Mouse (Mus musculus): ENCODE measurements around the gene Klf13. TPM values are rescaled to one million over a fixed set of nuclear protein-coding genes. Genes with fewer than 3 reads are reported as not detected.

Gene Klf13
- polyA plus RNA-seq, 1 experiment from 2014 or later: 24.9 TPM

DNA sequence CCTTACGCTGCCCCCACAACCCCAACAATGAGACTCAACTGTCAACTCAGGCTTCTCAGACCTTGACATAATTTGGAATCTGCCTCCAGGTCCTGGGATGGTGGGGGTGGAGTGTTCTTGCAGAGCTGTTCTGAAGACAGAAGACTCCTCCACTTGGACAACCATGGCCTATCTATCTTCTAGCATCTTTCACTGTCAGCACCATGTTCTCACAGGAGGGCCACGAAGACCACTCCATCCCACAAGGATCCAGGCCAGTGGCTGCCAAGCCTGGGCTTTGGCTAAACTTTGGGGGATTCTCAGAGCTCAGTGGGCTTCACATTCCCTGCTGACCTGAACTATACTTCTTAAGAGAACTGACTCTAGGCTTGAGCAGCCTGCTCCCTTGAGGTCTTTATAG is 23.8 kb downstream of the Klf13 start:
- WGBS: 100% methylated on average over 2 of the region's 2 CpGs
- DNase-seq: no peak

GRCm38 (mm10) chr7:63913724-63914692 is 24.7 kb downstream of the Klf13 start:
- Histone ChIP-seq H3K9ac (replicated peaks; ENCODE audit: low read length) (no peak overlapping the region), H3K9me3 (ENCODE audit: control insufficient read depth, low read length) (no peaks in the 10 kb centered on the region), H3K4me3 (replicated peaks; ENCODE audit: low read depth, low read length) (no peak overlapping the region), H3K27ac (replicated peaks; ENCODE audit: low read depth, low read length) (no peak overlapping the region), H3K27me3 (ENCODE audit: control insufficient read depth, insufficient read depth, low read length) (no peaks in the 10 kb centered on the region), H3K36me3 (ENCODE audit: control insufficient read depth, insufficient read depth, low read length) (no peaks in the 10 kb centered on the region), H3K4me2 (ENCODE audit: low read length) (no peak overlapping the region), H3K4me1 (ENCODE audit: control insufficient read depth, insufficient read depth, low read length) (peaks cover 20% of the 10 kb centered on the region)
- ATAC-seq (ENCODE audit: low FRiP score, low TSS enrichment) (no peak), DNase-seq (no peak)
- WGBS: 42% methylated on average over 10 of the region's 10 CpGs

More for the DNA sequence above, 23.8 kb downstream of the Klf13 start:
- Histone ChIP-seq H3K9me3 (ENCODE audit: control insufficient read depth, low read length) (no peaks in the 10 kb centered on the region), H3K4me1 (ENCODE audit: control insufficient read depth, insufficient read depth, low read length) (peaks cover 20% of the 10 kb centered on the region), H3K27me3 (ENCODE audit: control insufficient read depth, insufficient read depth, low read length) (no peaks in the 10 kb centered on the region), H3K4me2 (ENCODE audit: low read length) (no peak overlapping the region), H3K4me3 (replicated peaks; ENCODE audit: low read depth, low read length) (no peak overlapping the region), H3K27ac (replicated peaks; ENCODE audit: low read depth, low read length) (no peak overlapping the region), H3K9ac (replicated peaks; ENCODE audit: low read length) (no peak overlapping the region), H3K36me3 (ENCODE audit: control insufficient read depth, insufficient read depth, low read length) (no peaks in the 10 kb centered on the region)
- no peak for ATAC-seq (ENCODE audit: low FRiP score, low TSS enrichment)

DNA sequence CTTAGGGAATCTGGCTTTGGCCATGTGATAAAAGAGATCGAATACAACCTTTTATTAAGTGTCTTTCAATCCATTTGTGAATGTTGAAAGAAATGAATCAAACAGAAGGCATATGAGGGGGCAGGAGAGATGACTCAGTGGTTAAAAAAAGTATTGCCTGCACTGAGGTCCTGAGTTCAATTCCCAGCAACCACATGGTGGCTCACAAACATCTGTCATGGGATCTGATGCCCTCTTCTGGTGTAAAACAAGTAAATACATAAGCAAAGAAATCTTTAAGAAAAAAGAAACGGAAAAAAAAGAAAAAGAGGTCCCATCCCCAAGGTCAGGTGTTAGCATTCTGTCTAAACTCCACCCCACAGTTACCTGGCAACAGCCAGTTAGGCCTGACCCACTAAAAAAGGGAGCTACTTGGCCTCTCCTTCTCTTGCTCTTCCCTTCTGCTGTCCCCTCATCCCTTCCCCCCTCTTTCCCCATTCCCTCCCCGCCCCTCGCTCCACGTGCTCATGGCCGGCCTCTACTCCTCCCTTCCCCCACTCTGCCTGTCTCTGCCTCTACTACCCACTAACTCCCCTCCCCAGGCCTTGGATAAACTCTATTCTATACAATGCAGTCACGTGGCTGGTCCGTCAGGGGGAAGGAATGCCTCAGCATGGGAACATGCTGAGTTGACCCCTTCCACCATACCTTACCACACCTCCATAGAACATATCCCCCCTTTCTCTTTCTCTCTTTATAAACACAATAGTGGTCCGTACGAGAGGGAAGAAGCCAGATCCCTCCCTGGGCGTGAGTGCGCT is 25.6 kb downstream of the Klf13 start:
- no peak for DNase-seq
- no peaks in the 10 kb centered on the region for H3K36me3 ChIP-seq (ENCODE audit: control insufficient read depth, insufficient read depth, low read length)
- no peaks in the 10 kb centered on the region for H3K27me3 ChIP-seq (ENCODE audit: control insufficient read depth, insufficient read depth, low read length)
- no peak overlapping the region for H3K9ac ChIP-seq (replicated peaks; ENCODE audit: low read length)
- no peak overlapping the region for H3K4me2 ChIP-seq (ENCODE audit: low read length)
- ATAC-seq (ENCODE audit: low FRiP score, low TSS enrichment): no peak
- H3K9me3 ChIP-seq (ENCODE audit: control insufficient read depth, low read length): no peaks in the 10 kb centered on the region
- 18% methylated on average over 12 of the region's 12 CpGs for WGBS
- 0 out of 2 replicates have a peak overlapping the region, but pooled peaks have one; percentile 27 for H3K27ac ChIP-seq (replicated peaks; ENCODE audit: low read depth, low read length)
- H3K4me1 ChIP-seq (ENCODE audit: control insufficient read depth, insufficient read depth, low read length): peaks cover 29% of the 10 kb centered on the region
- H3K4me3 ChIP-seq (replicated peaks; ENCODE audit: low read depth, low read length): no peak overlapping the region

- H3K4me3 ChIP-seq (replicated peaks; ENCODE audit: low read depth, low read length): no peak overlapping the region
- no peaks in the 10 kb centered on the region for H3K36me3 ChIP-seq (ENCODE audit: control insufficient read depth, insufficient read depth, low read length)
- 0 out of 2 replicates have a peak, but pooled peaks have one; percentile 41 for ATAC-seq (ENCODE audit: low FRiP score, low TSS enrichment)
- H3K4me1 ChIP-seq (ENCODE audit: control insufficient read depth, insufficient read depth, low read length): peaks cover 32% of the 10 kb centered on the region
- no peaks in the 10 kb centered on the region for H3K9me3 ChIP-seq (ENCODE audit: control insufficient read depth, low read length)
- no peaks in the 10 kb centered on the region for H3K27me3 ChIP-seq (ENCODE audit: control insufficient read depth, insufficient read depth, low read length)
- H3K9ac ChIP-seq (replicated peaks; ENCODE audit: low read length): no peak overlapping the region
- WGBS: 24% methylated on average over 7 of the region's 7 CpGs
- peak overlapping the region; percentile 27; the same call in 1 of the 2 replicates for H3K27ac ChIP-seq (replicated peaks; ENCODE audit: low read depth, low read length)
- H3K4me2 ChIP-seq (ENCODE audit: low read length): no peak overlapping the region
- no peak for DNase-seq
These were observed 26.4 kb downstream of the Klf13 start for GRCm38 (mm10) chr7:63912234-63912810.

- no peaks in the 10 kb centered on the region for H3K36me3 ChIP-seq (ENCODE audit: control insufficient read depth, insufficient read depth, low read length)
- peak overlapping the region; percentile 27; the same call in 1 of the 2 replicates for H3K27ac ChIP-seq (replicated peaks; ENCODE audit: low read depth, low read length)
- H3K27me3 ChIP-seq (ENCODE audit: control insufficient read depth, insufficient read depth, low read length): no peaks in the 10 kb centered on the region
- H3K9ac ChIP-seq (replicated peaks; ENCODE audit: low read length): no peak overlapping the region
- H3K4me3 ChIP-seq (replicated peaks; ENCODE audit: low read depth, low read length): no peak overlapping the region
- H3K4me1 ChIP-seq (ENCODE audit: control insufficient read depth, insufficient read depth, low read length): peaks cover 32% of the 10 kb centered on the region
- DNase-seq (no peak), ATAC-seq (ENCODE audit: low FRiP score, low TSS enrichment) (0 out of 2 replicates have a peak, but pooled peaks have one; percentile 28)
- H3K4me2 ChIP-seq (ENCODE audit: low read length): no peak overlapping the region
- 59% methylated on average over 8 of the region's 8 CpGs for WGBS
- H3K9me3 ChIP-seq (ENCODE audit: control insufficient read depth, low read length): no peaks in the 10 kb centered on the region
These were observed 27.1 kb downstream of the Klf13 start for GRCm38 (mm10) chr7:63911383-63912233.

DNA sequence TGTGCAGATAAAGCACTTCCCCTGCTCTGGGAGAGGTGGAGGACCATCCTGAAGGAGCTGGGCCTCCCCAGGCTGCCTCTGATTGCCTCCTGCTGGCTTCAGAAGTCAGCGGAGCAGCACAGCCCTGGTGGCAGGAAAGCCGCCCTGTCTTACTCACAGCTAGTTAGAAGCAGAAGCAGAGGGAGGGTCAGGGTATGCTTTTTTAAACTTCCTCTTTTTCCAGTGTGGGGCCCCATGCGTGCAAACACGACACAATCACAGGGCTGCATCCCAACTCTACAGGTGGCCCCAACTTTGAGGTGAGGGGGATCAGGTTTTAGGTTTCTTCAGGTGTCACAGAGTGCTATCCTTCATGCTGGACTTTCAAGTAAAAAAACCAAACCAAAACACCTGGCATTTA is 27.8 kb downstream of the Klf13 start:
- ATAC-seq (ENCODE audit: low FRiP score, low TSS enrichment): no peak
- H3K4me1 ChIP-seq (ENCODE audit: control insufficient read depth, insufficient read depth, low read length): peaks cover 32% of the 10 kb centered on the region
- DNase-seq: no peak
- no peak overlapping the region for H3K9ac ChIP-seq (replicated peaks; ENCODE audit: low read length)
- no peak overlapping the region for H3K27ac ChIP-seq (replicated peaks; ENCODE audit: low read depth, low read length)
- H3K27me3 ChIP-seq (ENCODE audit: control insufficient read depth, insufficient read depth, low read length): no peaks in the 10 kb centered on the region
- H3K4me3 ChIP-seq (replicated peaks; ENCODE audit: low read depth, low read length): no peak overlapping the region
- WGBS: 42% methylated on average over 4 of the region's 4 CpGs
- no peaks in the 10 kb centered on the region for H3K9me3 ChIP-seq (ENCODE audit: control insufficient read depth, low read length)
- no peak overlapping the region for H3K4me2 ChIP-seq (ENCODE audit: low read length)
- no peaks in the 10 kb centered on the region for H3K36me3 ChIP-seq (ENCODE audit: control insufficient read depth, insufficient read depth, low read length)

- no peak for ATAC-seq (ENCODE audit: low FRiP score, low TSS enrichment)
- Histone ChIP-seq H3K4me3 (replicated peaks; ENCODE audit: low read depth, low read length) (no peak overlapping the region), H3K9ac (replicated peaks; ENCODE audit: low read length) (no peak overlapping the region), H3K9me3 (ENCODE audit: control insufficient read depth, low read length) (no peaks in the 10 kb centered on the region), H3K27me3 (ENCODE audit: control insufficient read depth, insufficient read depth, low read length) (no peaks in the 10 kb centered on the region), H3K4me2 (ENCODE audit: low read length) (no peak overlapping the region), H3K4me1 (ENCODE audit: control insufficient read depth, insufficient read depth, low read length) (peaks cover 32% of the 10 kb centered on the region), H3K27ac (replicated peaks; ENCODE audit: low read depth, low read length) (no peak overlapping the region), H3K36me3 (ENCODE audit: control insufficient read depth, insufficient read depth, low read length) (no peaks in the 10 kb centered on the region)
- no peak for DNase-seq
- 77% methylated on average over 5 of the region's 5 CpGs for WGBS
These were observed 28.5 kb downstream of the Klf13 start for GRCm38 (mm10) chr7:63910225-63910624.
